Mouse (Mus musculus) olfactory bulb, adult 2 months (tissue): ENCODE measurements around the gene Zhx3. TPM values are rescaled to one million over a fixed set of nuclear protein-coding genes. Genes with fewer than 3 reads are reported as not detected.

Experiments
- H3K27ac ChIP-seq: fragments of 200-500 bp; 2 replicates; pipeline ENCODE4 v1.5.1; 2012; ENCODE audit warnings: low read depth, low read length; ENCODE audit not compliant: insufficient read depth
- H3K4me1 ChIP-seq: fragments of 200-500 bp; 2 replicates; pipeline ENCODE4 v1.6.1; 2012; ENCODE audit warnings: low read length; ENCODE audit not compliant: control insufficient read depth, insufficient read depth
- H3K4me3 ChIP-seq: fragments of 200-500 bp; 2 replicates; pipeline ENCODE4 v1.5.1; 2012; ENCODE audit warnings: mild to moderate bottlenecking, low read depth, low read length, moderate library complexity; ENCODE audit not compliant: insufficient read depth
- CTCF ChIP-seq: fragments of 200-500 bp; IDR thresholded peaks from 2 replicates; pipeline ENCODE4 v1.5.1; 2012; ENCODE audit warnings: low read depth, mild to moderate bottlenecking, low read length, moderate library complexity; ENCODE audit not compliant: insufficient read depth
- POLR2A ChIP-seq: fragments of 200-500 bp; IDR thresholded peaks from 2 replicates; pipeline ENCODE4 v1.6.1; 2012; ENCODE audit warnings: mild to moderate bottlenecking, low read depth, low read length, moderate library complexity; ENCODE audit not compliant: insufficient read depth
- WGBS: fragments of 180-500 bp; shearing (Covaris S2); methylation state at CpG from one replicate; pipeline ENCODE4 v1.1.7; 2018; 5-methylcytosine and 5-hydroxymethylcytosine counted together
- polyA plus RNA-seq: library from polyadenylated mRNA; stranded (reverse); fragments of >200 nt; gene quantifications from 2 replicates; pipeline ENCODE4 v1.2.4, GENCODE M21; 2012; ENCODE audit warnings: low replicate concordance; ENCODE audit not compliant: missing spikeins, insufficient read depth, insufficient read length

The Zhx3 gene
- polyA plus RNA-seq, 1 experiment: not detected

DNA sequence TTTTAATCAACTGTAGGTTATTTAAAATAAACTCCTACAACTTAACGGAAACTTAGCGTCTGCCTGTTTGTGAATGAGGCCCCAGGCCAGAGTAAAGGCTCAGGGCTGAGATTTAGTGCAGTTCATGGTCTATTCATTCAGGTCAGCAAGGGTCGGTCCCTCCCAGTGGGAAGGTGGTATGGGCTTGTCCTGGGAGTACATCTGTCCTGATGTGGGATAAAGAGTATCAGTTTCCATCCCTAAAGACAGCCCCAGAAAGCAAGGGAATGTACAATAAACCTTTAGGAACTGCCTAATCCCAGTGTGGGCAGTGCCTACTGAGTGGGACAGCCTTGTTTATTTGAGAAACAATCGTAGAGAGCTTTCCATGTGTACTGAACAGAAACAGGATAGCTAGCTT lies 150.1 kb downstream of the Zhx3 start:
- no peak overlapping the region for H3K4me3 ChIP-seq
- TF ChIP-seq CTCF (no peak), POLR2A (no peak)
- H3K27ac ChIP-seq: no peak overlapping the region
- 52% methylated on average over 4 of the region's 4 CpGs for WGBS
- no peaks in the 10 kb centered on the region for H3K4me1 ChIP-seq

DNA sequence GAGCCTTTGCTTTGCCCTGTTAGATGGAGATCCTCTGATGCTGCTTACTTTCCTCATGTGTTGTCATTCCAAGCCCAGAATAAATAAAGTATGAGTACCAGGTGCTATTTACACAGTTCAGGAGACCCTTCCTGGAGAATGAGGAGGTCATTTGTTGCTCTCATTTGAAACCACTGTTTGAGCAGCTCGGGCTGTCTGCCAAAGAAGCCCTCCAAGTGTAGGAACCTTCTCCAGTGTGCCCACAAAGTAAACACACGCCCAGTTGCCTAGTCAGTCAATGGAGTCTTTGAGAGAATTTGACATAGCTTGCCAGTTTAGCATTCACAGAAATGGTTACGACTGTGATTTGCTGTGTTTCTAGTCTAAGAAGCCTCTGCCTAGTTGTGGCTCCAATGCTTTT lies 154.0 kb downstream of the Zhx3 start:
- TF ChIP-seq POLR2A: no peak
- TF ChIP-seq CTCF: no peak
- Histone ChIP-seq H3K27ac (no peak overlapping the region), H3K4me1 (peaks cover 3% of the 10 kb centered on the region), H3K4me3 (no peak overlapping the region)
- WGBS: 27% methylated on average over 3 of the region's 3 CpGs

DNA sequence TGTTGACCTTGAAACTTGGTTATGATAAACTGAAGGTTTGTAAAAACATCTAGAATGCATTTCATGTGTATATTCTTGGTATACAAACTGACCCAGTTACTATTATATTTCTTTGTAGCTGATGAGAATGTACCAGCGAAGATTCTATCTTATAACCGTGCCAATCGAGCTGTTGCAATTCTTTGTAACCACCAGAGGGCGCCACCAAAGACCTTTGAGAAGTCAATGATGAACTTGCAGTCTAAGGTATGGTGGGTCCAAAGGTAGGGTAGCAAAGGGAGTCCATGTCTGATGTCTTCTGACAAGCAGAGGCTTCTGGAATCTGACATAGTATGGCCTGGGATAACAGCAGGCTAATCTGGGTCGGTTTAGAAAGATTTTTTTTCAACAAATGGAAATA lies 155.5 kb downstream of the Zhx3 start:
- TF ChIP-seq POLR2A (no peak), CTCF (no peak)
- no peak overlapping the region for H3K27ac ChIP-seq
- peaks cover 3% of the 10 kb centered on the region for H3K4me1 ChIP-seq
- 76% methylated on average over 5 of the region's 5 CpGs for WGBS
- no peak overlapping the region for H3K4me3 ChIP-seq

DNA sequence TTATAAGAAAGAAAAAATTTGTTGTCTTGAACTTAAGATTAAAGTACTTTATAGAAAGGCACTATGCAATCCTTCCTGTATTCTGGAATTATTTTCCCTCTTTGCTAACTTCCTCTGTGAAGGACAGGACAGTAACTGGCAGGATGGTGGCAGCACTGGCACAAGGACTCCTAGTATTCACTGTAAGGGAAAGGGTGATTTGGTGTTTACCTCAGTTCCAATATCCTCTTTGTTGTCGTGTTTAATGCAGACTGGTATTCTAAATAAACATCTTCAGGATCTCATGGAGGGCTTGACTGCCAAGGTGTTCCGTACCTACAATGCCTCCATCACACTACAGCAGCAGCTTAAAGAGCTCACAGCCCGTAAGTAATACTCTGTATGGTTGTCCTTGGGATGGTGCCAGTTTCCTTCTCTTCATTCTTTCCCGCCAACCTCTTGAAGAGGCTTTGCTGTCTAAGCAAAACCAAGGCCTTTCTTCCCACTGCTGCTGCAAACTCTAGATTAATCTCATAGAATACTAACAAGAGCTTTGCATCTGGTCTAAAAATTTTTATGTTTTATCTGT lies 157.3 kb downstream of the Zhx3 start:
- no peak overlapping the region for H3K4me3 ChIP-seq
- H3K27ac ChIP-seq: no peak overlapping the region
- 26% methylated on average over 4 of the region's 4 CpGs for WGBS
- peaks cover 3% of the 10 kb centered on the region for H3K4me1 ChIP-seq
- TF ChIP-seq POLR2A: no peak
- TF ChIP-seq CTCF: no peak

DNA sequence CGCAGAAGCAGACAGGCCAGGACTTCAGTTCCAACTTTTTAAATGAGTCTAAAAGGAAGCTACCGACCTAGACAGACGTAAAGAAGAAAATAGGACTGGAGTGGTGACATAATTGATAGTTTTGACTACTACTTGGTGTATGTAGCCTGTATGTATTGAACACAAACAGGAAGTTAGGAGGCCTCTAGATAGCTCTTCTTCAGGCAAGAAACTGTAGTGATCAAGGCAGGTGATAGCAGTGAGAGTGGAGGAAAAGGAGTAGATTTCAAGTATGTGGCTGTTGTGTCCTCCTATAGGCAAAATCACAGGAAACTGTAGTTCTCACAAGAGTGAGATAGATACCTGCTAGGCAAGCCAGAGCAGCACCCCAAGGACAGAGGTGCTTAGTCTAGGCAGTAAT lies 165.1 kb downstream of the Zhx3 start:
- Histone ChIP-seq H3K27ac (no peak overlapping the region), H3K4me1 (no peaks in the 10 kb centered on the region), H3K4me3 (no peak overlapping the region)
- TF ChIP-seq POLR2A (no peak), CTCF (no peak)
- WGBS: 44% methylated on average over 3 of the region's 3 CpGs

DNA sequence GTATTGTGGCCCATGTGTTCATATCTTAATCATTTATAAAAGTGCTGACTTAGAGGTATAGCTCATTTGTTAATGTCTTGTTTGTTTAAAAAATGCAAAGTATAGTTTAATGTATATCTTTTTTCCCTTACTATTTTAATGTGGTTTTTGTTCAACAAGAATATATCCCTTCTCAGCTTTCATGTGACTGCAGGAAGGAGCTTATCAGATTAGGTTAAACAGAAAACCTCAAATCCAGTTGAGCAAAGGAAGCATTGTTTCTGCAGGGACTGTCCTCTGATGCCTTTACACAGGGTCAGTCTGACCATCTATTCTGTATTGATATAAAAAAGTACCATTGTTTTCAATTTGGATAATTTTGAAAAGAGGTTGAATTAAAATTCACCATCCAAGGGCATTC lies 170.0 kb downstream of the Zhx3 start:
- no peak overlapping the region for H3K4me3 ChIP-seq
- H3K27ac ChIP-seq: no peak overlapping the region
- no peaks in the 10 kb centered on the region; the same call in 1 of the 2 replicates for H3K4me1 ChIP-seq
- TF ChIP-seq POLR2A (no peak), CTCF (no peak)

DNA sequence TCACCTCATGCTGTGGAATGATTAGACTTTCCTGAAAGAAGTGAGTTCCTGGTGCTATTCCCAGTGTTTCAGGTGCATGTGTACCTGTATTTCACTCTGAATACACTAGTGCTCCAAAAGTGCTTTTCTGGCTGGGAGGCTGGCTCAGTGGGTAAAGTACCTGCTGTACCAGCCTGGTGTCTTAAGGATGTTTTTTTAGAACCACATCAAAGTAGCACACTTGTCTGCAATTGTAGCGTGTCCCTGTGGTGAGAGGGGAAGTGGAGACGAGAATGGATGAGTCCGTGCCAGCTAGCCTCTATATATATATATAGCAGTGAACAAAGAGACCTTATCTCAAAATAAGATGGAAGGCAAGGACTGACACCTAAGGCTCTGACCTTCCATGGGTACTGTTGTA lies 171.2 kb downstream of the Zhx3 start:
- WGBS: 63% methylated on average over 3 of the region's 3 CpGs

DNA sequence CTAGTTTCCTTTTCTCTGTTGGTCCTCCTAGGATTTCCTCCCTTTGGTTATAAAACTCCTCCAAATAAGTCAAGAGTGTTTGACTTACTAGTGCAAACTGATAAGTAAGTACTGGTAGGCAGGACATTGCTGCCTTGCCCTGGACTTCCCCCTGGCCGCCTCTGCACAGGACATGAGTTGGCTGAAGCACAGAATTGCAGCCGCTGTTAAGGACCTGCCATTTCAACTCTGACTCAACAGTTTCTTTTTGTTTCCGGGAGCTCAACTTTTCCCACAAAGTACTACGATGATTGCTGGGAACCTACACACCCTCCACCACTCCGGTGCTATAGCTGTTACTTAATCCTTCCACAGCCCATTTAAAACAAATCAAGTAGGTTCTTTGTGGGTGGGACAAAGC lies 172.5 kb downstream of the Zhx3 start:
- Histone ChIP-seq H3K4me3 (no peak overlapping the region), H3K27ac (no peak overlapping the region), H3K4me1 (no peaks in the 10 kb centered on the region; the same call in 1 of the 2 replicates)
- WGBS: 9% methylated on average over 5 of the region's 5 CpGs
- TF ChIP-seq CTCF: no peak
- TF ChIP-seq POLR2A: no peak

More for the DNA sequence above, 171.2 kb downstream of the Zhx3 start:
- H3K27ac ChIP-seq: no peak overlapping the region
- no peaks in the 10 kb centered on the region; the same call in 1 of the 2 replicates for H3K4me1 ChIP-seq
- H3K4me3 ChIP-seq: no peak overlapping the region
- TF ChIP-seq POLR2A (no peak), CTCF (no peak)

Other genes starting within 250 kb of the Zhx3 start
- gene Top1, start 227.1 kb downstream of the Zhx3 start, polyA plus RNA-seq: 317 TPM in 1 of 2 replicates, not detected in the other
- 89.7 and 164 TPM in 2 replicates for gene Plcg1, start 141.7 kb downstream of the Zhx3 start, polyA plus RNA-seq
- gene Lpin3, start 7.7 kb upstream of the Zhx3 start, polyA plus RNA-seq: not detected in 2 replicates
- gene Emilin3, start 39.3 kb upstream of the Zhx3 start, polyA plus RNA-seq: not detected in 2 replicates
- 148 TPM in 1 of 2 replicates, not detected in the other for gene Chd6, start 236.1 kb upstream of the Zhx3 start, polyA plus RNA-seq